Comparison of ENCODE assay signal across 46 mouse cellular contexts in genomic region chr2:36897114-36897513, GRCm38 (mm10). TPM values are rescaled to one million over a fixed set of nuclear protein-coding genes. Genes with fewer than 3 reads are reported as not detected.
"Had no signal": no experiment of that assay in that cellular context is flagged by ENCODE, and none has a peak within 500 bp of the region (broad histone marks: within the 10 kb centered on the region; RNA-seq: fewer than 3 reads in every experiment).

No protein-coding gene starts in this region.

- H3K27me3 ChIP-seq: limb, embryonic 12.5 days; limb, embryonic 13.5 days; liver, embryonic 12.5 days; liver, embryonic 13.5 days; liver, embryonic 15.5 days; lung, embryonic 15.5 days; megakaryocyte, embryonic 14.5 days; midbrain, embryonic 12.5 days; midbrain, embryonic 13.5 days; midbrain, embryonic 15.5 days; neural tube, embryonic 12.5 days had no signal

- ATAC-seq: liver, embryonic 12.5 days; liver, postnatal 0 days; lung, postnatal 0 days; midbrain, embryonic 13.5 days; midbrain, embryonic 15.5 days had no signal

- H3K9me3 ChIP-seq: liver, embryonic 12.5 days; liver, embryonic 13.5 days; liver, embryonic 15.5 days had no signal

- H3K36me3 ChIP-seq: limb, embryonic 12.5 days; limb, embryonic 13.5 days; liver, embryonic 12.5 days; liver, embryonic 13.5 days; liver, embryonic 15.5 days; lung, embryonic 15.5 days; midbrain, embryonic 10.5 days; midbrain, embryonic 12.5 days; midbrain, embryonic 13.5 days; midbrain, embryonic 15.5 days; neural tube, embryonic 12.5 days had no signal

- H3K4me1 ChIP-seq: limb, embryonic 12.5 days; limb, embryonic 13.5 days; liver, embryonic 12.5 days; liver, embryonic 13.5 days; liver, embryonic 15.5 days; lung, embryonic 15.5 days; megakaryocyte, embryonic 14.5 days; midbrain, embryonic 10.5 days; midbrain, embryonic 12.5 days; midbrain, embryonic 13.5 days; midbrain, embryonic 15.5 days; neural tube, embryonic 12.5 days had no signal

- H3K4me3 ChIP-seq: left cerebral cortex, adult 2 months; limb, embryonic 12.5 days; limb, embryonic 13.5 days; liver, embryonic 12.5 days; liver, embryonic 13.5 days; liver, embryonic 15.5 days; lung, embryonic 15.5 days; megakaryocyte, embryonic 14.5 days; midbrain, embryonic 10.5 days; midbrain, embryonic 12.5 days; midbrain, embryonic 13.5 days; midbrain, embryonic 15.5 days; myocyte; neural tube, embryonic 12.5 days had no signal

- H3K27ac ChIP-seq: left cerebral cortex, adult 2 months; limb, embryonic 12.5 days; limb, embryonic 13.5 days; liver, embryonic 12.5 days; liver, embryonic 13.5 days; liver, embryonic 14.5 days; liver, embryonic 15.5 days; lung, embryonic 15.5 days; macrophage; midbrain, embryonic 10.5 days; midbrain, embryonic 12.5 days; midbrain, embryonic 13.5 days; midbrain, embryonic 15.5 days; neural tube, embryonic 12.5 days had no signal

- H3K9ac ChIP-seq: limb, embryonic 12.5 days; limb, embryonic 13.5 days; liver, embryonic 12.5 days; liver, embryonic 13.5 days; liver, embryonic 14.5 days; liver, embryonic 15.5 days; liver, postnatal 0 days; lung, embryonic 14.5 days; lung, embryonic 15.5 days; midbrain, embryonic 12.5 days; midbrain, embryonic 13.5 days; midbrain, embryonic 15.5 days; neural tube, embryonic 12.5 days had no signal

- H3K4me2 ChIP-seq: limb, embryonic 12.5 days; limb, embryonic 13.5 days; liver, embryonic 11.5 days; liver, embryonic 12.5 days; liver, embryonic 13.5 days; liver, embryonic 15.5 days; lung, embryonic 14.5 days; lung, embryonic 15.5 days; midbrain, embryonic 11.5 days; midbrain, embryonic 12.5 days; midbrain, embryonic 13.5 days; midbrain, embryonic 15.5 days; neural tube, embryonic 12.5 days had no signal

- DNase-seq: left cerebral cortex, postnatal 4 days; liver; liver, embryonic 13.5 days; liver, postnatal 0 days; lung, adult 18-20 months; lung, adult 2 months; lung, embryonic 14.5 days; lung, postnatal 10 days; lung, postnatal 14 days; lung, postnatal 36 days; lung, postnatal 4 days had no signal

RNA-seq across cellular contexts. Expression of gene Olfr353, which starts 4.4 kb away (rescaled TPM):
- total RNA-seq: left cerebral cortex, adult 18-20 months; left cerebral cortex, adult 2 months; left cerebral cortex, adult 8-10 months; left cerebral cortex, postnatal 10 days; left cerebral cortex, postnatal 14 days; left cerebral cortex, postnatal 25 days; left cerebral cortex, postnatal 36 days; left cerebral cortex, postnatal 4 days; liver, adult 2 months; megakaryocyte progenitor cell, adult 5-6 weeks; megakaryocyte, adult 5-6 weeks; megakaryocyte-erythroid progenitor cell, adult 5-6 weeks; midbrain, postnatal 0 days; monocyte, adult 5-6 weeks had no signal
- polyA plus RNA-seq: limb, embryonic 11.5 days; limb, embryonic 12.5 days; limb, embryonic 13.5 days; limb, embryonic 14.5 days; liver, adult 2 months; liver, embryonic 11.5 days; liver, embryonic 12.5 days; liver, embryonic 13.5 days; liver, embryonic 14.5 days; liver, embryonic 15.5 days; liver, embryonic 16.5 days; liver, postnatal 0 days; lung, adult 2 months; lung, embryonic 14.5 days; lung, embryonic 15.5 days; lung, embryonic 16.5 days; lung, postnatal 0 days; macrophage; midbrain, embryonic 10.5 days; midbrain, embryonic 11.5 days; midbrain, embryonic 12.5 days; midbrain, embryonic 13.5 days; midbrain, embryonic 15.5 days; midbrain, postnatal 0 days; myocyte; neural tube, embryonic 11.5 days; neural tube, embryonic 12.5 days had no signal

RNA-seq across cellular contexts. Expression of gene Olfr354, which starts 8.4 kb away (rescaled TPM):
- total RNA-seq: left cerebral cortex, adult 18-20 months; left cerebral cortex, adult 2 months; left cerebral cortex, adult 8-10 months; left cerebral cortex, postnatal 25 days; left cerebral cortex, postnatal 36 days; liver, adult 2 months; megakaryocyte, adult 5-6 weeks; megakaryocyte-erythroid progenitor cell, adult 5-6 weeks; midbrain, postnatal 0 days; monocyte, adult 5-6 weeks had no signal
- polyA plus RNA-seq: limb, embryonic 11.5 days; limb, embryonic 12.5 days; limb, embryonic 13.5 days; limb, embryonic 14.5 days; liver, adult 2 months; liver, embryonic 11.5 days; liver, embryonic 12.5 days; liver, embryonic 13.5 days; liver, embryonic 14.5 days; liver, embryonic 15.5 days; liver, embryonic 16.5 days; liver, postnatal 0 days; lung, adult 2 months; lung, embryonic 14.5 days; lung, embryonic 15.5 days; lung, embryonic 16.5 days; lung, postnatal 0 days; macrophage; midbrain, embryonic 10.5 days; midbrain, embryonic 11.5 days; midbrain, embryonic 12.5 days; midbrain, embryonic 13.5 days; midbrain, embryonic 15.5 days; midbrain, postnatal 0 days; myocyte; neural tube, embryonic 11.5 days; neural tube, embryonic 12.5 days had no signal

RNA-seq across cellular contexts. Expression of gene Olfr352, which starts 28.9 kb away (rescaled TPM):
- total RNA-seq: left cerebral cortex, adult 18-20 months; left cerebral cortex, adult 2 months; left cerebral cortex, adult 8-10 months; left cerebral cortex, postnatal 10 days; left cerebral cortex, postnatal 14 days; left cerebral cortex, postnatal 25 days; left cerebral cortex, postnatal 36 days; left cerebral cortex, postnatal 4 days; liver, adult 2 months; megakaryocyte progenitor cell, adult 5-6 weeks; megakaryocyte, adult 5-6 weeks; megakaryocyte-erythroid progenitor cell, adult 5-6 weeks; midbrain, postnatal 0 days; monocyte, adult 5-6 weeks had no signal
- polyA plus RNA-seq: limb, embryonic 11.5 days; limb, embryonic 12.5 days; limb, embryonic 13.5 days; limb, embryonic 14.5 days; liver, adult 2 months; liver, embryonic 11.5 days; liver, embryonic 12.5 days; liver, embryonic 13.5 days; liver, embryonic 14.5 days; liver, embryonic 15.5 days; liver, embryonic 16.5 days; liver, postnatal 0 days; lung, adult 2 months; lung, embryonic 14.5 days; lung, embryonic 15.5 days; lung, embryonic 16.5 days; lung, postnatal 0 days; macrophage; midbrain, embryonic 10.5 days; midbrain, embryonic 11.5 days; midbrain, embryonic 12.5 days; midbrain, embryonic 13.5 days; midbrain, embryonic 15.5 days; midbrain, postnatal 0 days; myocyte; neural tube, embryonic 11.5 days; neural tube, embryonic 12.5 days had no signal

RNA-seq across cellular contexts. Expression of gene Olfr355, which starts 31.6 kb away (rescaled TPM):
- total RNA-seq: left cerebral cortex, adult 18-20 months; left cerebral cortex, adult 2 months; left cerebral cortex, adult 8-10 months; left cerebral cortex, postnatal 10 days; left cerebral cortex, postnatal 14 days; left cerebral cortex, postnatal 25 days; left cerebral cortex, postnatal 36 days; left cerebral cortex, postnatal 4 days; liver, adult 2 months; megakaryocyte progenitor cell, adult 5-6 weeks; megakaryocyte, adult 5-6 weeks; megakaryocyte-erythroid progenitor cell, adult 5-6 weeks; midbrain, postnatal 0 days; monocyte, adult 5-6 weeks had no signal
- polyA plus RNA-seq: limb, embryonic 11.5 days; limb, embryonic 12.5 days; limb, embryonic 13.5 days; limb, embryonic 14.5 days; liver, adult 2 months; liver, embryonic 11.5 days; liver, embryonic 12.5 days; liver, embryonic 13.5 days; liver, embryonic 14.5 days; liver, embryonic 15.5 days; liver, embryonic 16.5 days; liver, postnatal 0 days; lung, adult 2 months; lung, embryonic 14.5 days; lung, embryonic 15.5 days; lung, embryonic 16.5 days; lung, postnatal 0 days; macrophage; midbrain, embryonic 10.5 days; midbrain, embryonic 11.5 days; midbrain, embryonic 12.5 days; midbrain, embryonic 13.5 days; midbrain, embryonic 15.5 days; midbrain, postnatal 0 days; myocyte; neural tube, embryonic 11.5 days; neural tube, embryonic 12.5 days had no signal

RNA-seq across cellular contexts. Expression of gene Olfr351, which starts 34.7 kb away (rescaled TPM):
- total RNA-seq: left cerebral cortex, adult 18-20 months; left cerebral cortex, adult 2 months; left cerebral cortex, adult 8-10 months; left cerebral cortex, postnatal 10 days; left cerebral cortex, postnatal 14 days; left cerebral cortex, postnatal 25 days; left cerebral cortex, postnatal 36 days; left cerebral cortex, postnatal 4 days; liver, adult 2 months; megakaryocyte progenitor cell, adult 5-6 weeks; megakaryocyte, adult 5-6 weeks; megakaryocyte-erythroid progenitor cell, adult 5-6 weeks; midbrain, postnatal 0 days; monocyte, adult 5-6 weeks had no signal
- polyA plus RNA-seq: limb, embryonic 11.5 days; limb, embryonic 12.5 days; limb, embryonic 13.5 days; limb, embryonic 14.5 days; liver, adult 2 months; liver, embryonic 11.5 days; liver, embryonic 12.5 days; liver, embryonic 13.5 days; liver, embryonic 14.5 days; liver, embryonic 15.5 days; liver, embryonic 16.5 days; liver, postnatal 0 days; lung, adult 2 months; lung, embryonic 14.5 days; lung, embryonic 15.5 days; lung, embryonic 16.5 days; lung, postnatal 0 days; macrophage; midbrain, embryonic 10.5 days; midbrain, embryonic 11.5 days; midbrain, embryonic 12.5 days; midbrain, embryonic 13.5 days; midbrain, embryonic 15.5 days; midbrain, postnatal 0 days; myocyte; neural tube, embryonic 11.5 days; neural tube, embryonic 12.5 days had no signal
